Mouse (Mus musculus): ENCODE results near the gene Rdh5. TPM values are rescaled to one million over a fixed set of nuclear protein-coding genes. Genes with fewer than 3 reads are reported as not detected.
A peak's percentile ranks its signal among the peaks of the same experiment; 100 is the strongest.

Gene Rdh5
- polyA plus RNA-seq (2015; fragmentation: Nextera tagmentation; extraction: Ambion mirVana) = 11.7 and 12.6 TPM in 2 replicates

DNA sequence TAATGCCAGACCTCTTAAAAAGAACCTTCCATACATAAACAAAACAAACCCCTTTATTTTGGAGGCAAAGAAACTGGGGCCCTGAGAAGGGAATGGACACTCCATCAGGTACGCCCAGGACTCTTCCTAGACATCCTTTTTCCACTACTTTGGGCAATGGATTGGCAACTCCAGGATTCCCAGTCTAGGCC is at the start of gene Rdh5:
TSS of gene Rdh5 (minus strand) at position 67 of the 191 bp plus-strand sequence.
- no peaks in the 10 kb centered on the region for H3K36me3 ChIP-seq
- peaks cover 16% of the 10 kb centered on the region for H3K4me1 ChIP-seq
- ATAC-seq (replicated peaks) = no peak
- no peaks in the 10 kb centered on the region for H3K9me3 ChIP-seq
- H3K9ac ChIP-seq (replicated peaks) = peak within 1 kb of the TSS; percentile 63
- 21% methylated on average over 1 of the region's 1 CpGs for WGBS
- peak within 1 kb of the TSS; percentile 58 for H3K4me2 ChIP-seq (replicated peaks)
- H3K27ac ChIP-seq (replicated peaks) = peak within 1 kb of the TSS; percentile 91
- 0 out of 2 replicates have a peak, but pooled peaks cover 7% of the 10 kb centered on the region for H3K27me3 ChIP-seq
- H3K4me3 ChIP-seq = peak within 1 kb of the TSS; percentile 58

DNA sequence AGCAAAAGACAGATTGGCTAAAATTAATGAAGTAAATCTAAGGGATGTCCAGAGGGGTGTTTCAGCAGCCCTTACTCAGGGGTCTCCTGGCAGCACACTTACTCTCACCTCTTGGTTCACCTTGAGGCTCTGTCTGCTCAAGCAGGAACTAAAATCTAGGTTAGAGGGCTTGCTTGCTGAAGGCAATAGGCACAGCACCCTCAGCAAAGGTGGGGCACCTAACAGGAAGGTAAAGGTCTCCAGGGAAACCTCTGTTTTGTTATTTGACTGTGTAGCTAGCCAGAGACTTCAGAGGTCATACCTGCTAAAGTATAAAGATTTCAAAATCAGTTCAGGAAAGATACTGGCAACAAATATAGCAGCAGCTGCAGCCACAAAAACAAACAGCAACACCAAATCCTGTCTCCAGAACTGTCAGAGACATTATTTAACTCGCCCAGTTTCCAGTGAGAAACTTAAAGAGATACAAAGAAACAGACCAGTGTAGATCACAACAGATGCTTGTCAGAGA is 48.1 kb upstream of the Rdh5 start:
- Histone ChIP-seq H3K4me2 (replicated peaks) (no peak overlapping the region), H3K27ac (replicated peaks) (no peak overlapping the region), H3K4me3 (no peak overlapping the region), H3K4me1 (no peaks in the 10 kb centered on the region), H3K9ac (replicated peaks) (no peak overlapping the region), H3K27me3 (no peaks in the 10 kb centered on the region), H3K36me3 (no peaks in the 10 kb centered on the region), H3K9me3 (no peaks in the 10 kb centered on the region)
- ATAC-seq (replicated peaks) = no peak
- WGBS = 54% methylated on average over 1 of the region's 1 CpGs

DNA sequence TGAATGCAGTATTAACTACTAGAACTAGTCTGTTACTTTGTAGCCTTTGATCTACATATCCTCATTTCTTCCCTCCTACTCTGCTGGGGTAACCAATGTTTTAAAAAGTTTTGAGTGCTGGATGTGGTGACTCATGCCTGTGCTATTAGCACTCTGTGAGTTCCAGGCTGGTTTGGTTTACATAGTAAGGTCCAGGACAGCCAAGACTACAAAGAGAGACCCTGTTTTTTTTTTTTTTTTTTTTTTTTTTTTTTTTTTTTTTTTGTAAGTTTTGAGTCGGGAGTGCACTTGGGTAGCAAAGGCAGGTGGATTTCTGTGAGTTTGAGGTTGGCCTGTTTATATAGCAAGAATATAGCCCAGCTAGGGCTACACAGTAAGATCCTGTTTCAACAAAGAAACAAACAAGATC is 45.7 kb upstream of the Rdh5 start:
- H3K4me3 ChIP-seq = no peak overlapping the region
- no peaks in the 10 kb centered on the region for H3K27me3 ChIP-seq
- ATAC-seq (replicated peaks) = no peak
- no peak overlapping the region for H3K4me2 ChIP-seq (replicated peaks)
- 52% methylated on average over 1 of the region's 1 CpGs for WGBS
- H3K4me1 ChIP-seq = no peaks in the 10 kb centered on the region
- no peaks in the 10 kb centered on the region for H3K9me3 ChIP-seq
- H3K27ac ChIP-seq (replicated peaks) = no peak overlapping the region
- H3K36me3 ChIP-seq = no peaks in the 10 kb centered on the region
- no peak overlapping the region for H3K9ac ChIP-seq (replicated peaks)

- ATAC-seq (replicated peaks) = no peak
- no peak overlapping the region for H3K4me3 ChIP-seq
- H3K9ac ChIP-seq (replicated peaks) = no peak overlapping the region
- no peaks in the 10 kb centered on the region for H3K36me3 ChIP-seq
- no peaks in the 10 kb centered on the region for H3K4me1 ChIP-seq
- no peaks in the 10 kb centered on the region for H3K27me3 ChIP-seq
- 90% methylated on average over 6 of the region's 6 CpGs for WGBS
- H3K9me3 ChIP-seq = no peaks in the 10 kb centered on the region
- H3K4me2 ChIP-seq (replicated peaks) = no peak overlapping the region
- H3K27ac ChIP-seq (replicated peaks) = no peak overlapping the region
Observed at GRCm38 (mm10) chr10:128965871-128966270, 43.2 kb upstream of the Rdh5 start.

- H3K27me3 ChIP-seq = no peaks in the 10 kb centered on the region
- no peak overlapping the region for H3K4me2 ChIP-seq (replicated peaks)
- no peaks in the 10 kb centered on the region for H3K4me1 ChIP-seq
- no peaks in the 10 kb centered on the region for H3K9me3 ChIP-seq
- ATAC-seq (replicated peaks) = no peak
- no peak overlapping the region for H3K9ac ChIP-seq (replicated peaks)
- H3K27ac ChIP-seq (replicated peaks) = no peak overlapping the region
- H3K36me3 ChIP-seq = no peaks in the 10 kb centered on the region
- no peak overlapping the region for H3K4me3 ChIP-seq
- 68% methylated on average over 2 of the region's 2 CpGs for WGBS
Observed at GRCm38 (mm10) chr10:128964961-128965360, 42.3 kb upstream of the Rdh5 start.

- 87% methylated on average over 12 of the region's 12 CpGs for WGBS
- H3K4me3 ChIP-seq = no peak within 1 kb of the TSS
- H3K9ac ChIP-seq (replicated peaks) = no peak within 1 kb of the TSS
- H3K27me3 ChIP-seq = no peaks in the 10 kb centered on the region
- no peaks in the 10 kb centered on the region for H3K4me1 ChIP-seq
- no peak within 1 kb of the TSS for H3K27ac ChIP-seq (replicated peaks)
- H3K4me2 ChIP-seq (replicated peaks) = no peak within 1 kb of the TSS
- no peak for ATAC-seq (replicated peaks)
- no peaks in the 10 kb centered on the region for H3K36me3 ChIP-seq
- H3K9me3 ChIP-seq = no peaks in the 10 kb centered on the region
Observed at GRCm38 (mm10) chr10:128960590-128961584, 38.2 kb upstream of the Rdh5 start, which contains the start of gene Mettl7b. Mettl7b (minus strand) TSS chr10:128960988.

DNA sequence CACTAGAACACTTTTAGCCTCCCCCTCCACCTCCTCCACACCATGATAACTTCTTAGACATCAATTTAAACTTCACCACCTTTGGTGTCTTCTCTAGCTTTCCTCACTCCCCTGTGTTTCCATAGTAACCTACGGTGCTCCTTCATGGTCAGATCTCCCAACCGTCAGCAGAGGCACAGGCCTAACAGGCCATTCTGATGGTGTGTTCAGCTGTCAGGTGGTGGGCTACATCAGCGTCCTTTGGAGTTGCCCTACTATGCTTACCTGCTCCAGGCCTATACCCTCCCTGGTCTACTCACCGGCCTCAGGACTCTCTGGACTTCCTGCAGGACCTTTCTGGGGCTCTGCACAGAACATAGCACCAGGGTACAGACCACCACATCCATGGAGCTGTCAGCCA is 37.5 kb upstream of the Rdh5 start:
- no peak for ATAC-seq (replicated peaks)
- Histone ChIP-seq H3K27ac (replicated peaks) (no peak overlapping the region), H3K9ac (replicated peaks) (no peak overlapping the region), H3K4me2 (replicated peaks) (no peak overlapping the region), H3K27me3 (no peaks in the 10 kb centered on the region), H3K9me3 (no peaks in the 10 kb centered on the region), H3K36me3 (no peaks in the 10 kb centered on the region), H3K4me1 (no peaks in the 10 kb centered on the region), H3K4me3 (no peak overlapping the region)
- 79% methylated on average over 4 of the region's 4 CpGs for WGBS

- Histone ChIP-seq H3K4me3 (no peak overlapping the region), H3K4me1 (no peaks in the 10 kb centered on the region), H3K9ac (replicated peaks) (no peak overlapping the region), H3K9me3 (no peaks in the 10 kb centered on the region), H3K36me3 (no peaks in the 10 kb centered on the region), H3K4me2 (replicated peaks) (no peak overlapping the region), H3K27ac (replicated peaks) (no peak overlapping the region), H3K27me3 (no peaks in the 10 kb centered on the region)
- no peak for ATAC-seq (replicated peaks)
- WGBS = 78% methylated on average over 10 of the region's 10 CpGs
Observed at GRCm38 (mm10) chr10:128958340-128958739, 35.7 kb upstream of the Rdh5 start.

GRCm38 (mm10) chr10:128950208-128950887 is 27.7 kb upstream of the Rdh5 start:
- Histone ChIP-seq H3K4me3 (no peak overlapping the region), H3K36me3 (no peaks in the 10 kb centered on the region), H3K4me1 (no peaks in the 10 kb centered on the region), H3K4me2 (replicated peaks) (no peak overlapping the region), H3K27ac (replicated peaks) (no peak overlapping the region), H3K27me3 (no peaks in the 10 kb centered on the region), H3K9ac (replicated peaks) (no peak overlapping the region), H3K9me3 (no peaks in the 10 kb centered on the region)
- no peak for ATAC-seq (replicated peaks)
- 73% methylated on average over 16 of the region's 16 CpGs for WGBS

- Histone ChIP-seq H3K9ac (replicated peaks) (no peak overlapping the region), H3K9me3 (no peaks in the 10 kb centered on the region), H3K36me3 (no peaks in the 10 kb centered on the region), H3K4me2 (replicated peaks) (no peak overlapping the region), H3K4me1 (no peaks in the 10 kb centered on the region), H3K4me3 (no peak overlapping the region), H3K27me3 (no peaks in the 10 kb centered on the region), H3K27ac (replicated peaks) (no peak overlapping the region)
- no peak for ATAC-seq (replicated peaks)
- WGBS = 90% methylated on average over 4 of the region's 4 CpGs
Observed at GRCm38 (mm10) chr10:128947496-128947895, 24.8 kb upstream of the Rdh5 start.

DNA sequence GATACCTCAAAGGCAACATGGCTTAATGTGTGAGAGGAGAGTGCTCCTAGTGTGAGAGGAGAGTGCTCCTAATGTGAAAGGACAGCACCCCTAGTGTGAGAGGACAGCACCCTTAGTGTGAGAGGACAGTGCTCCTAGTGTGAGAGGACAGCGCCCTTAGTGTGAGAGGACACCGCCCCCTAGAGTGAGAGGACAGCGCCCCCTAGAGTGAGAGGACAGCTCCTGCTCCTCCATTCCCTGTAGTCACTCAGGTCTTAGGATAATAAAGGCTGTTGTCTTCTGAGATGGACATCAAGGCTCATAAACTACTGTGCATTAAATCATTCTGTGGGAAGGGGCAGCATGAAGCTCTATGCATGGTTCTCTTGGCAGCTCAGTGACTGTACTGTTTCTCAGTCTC is 23.0 kb upstream of the Rdh5 start:
- Histone ChIP-seq H3K27ac (replicated peaks) (no peak overlapping the region), H3K4me1 (no peaks in the 10 kb centered on the region), H3K36me3 (no peaks in the 10 kb centered on the region), H3K9ac (replicated peaks) (no peak overlapping the region), H3K27me3 (no peaks in the 10 kb centered on the region), H3K4me2 (replicated peaks) (no peak overlapping the region), H3K9me3 (no peaks in the 10 kb centered on the region), H3K4me3 (no peak overlapping the region)
- 18% methylated on average over 3 of the region's 3 CpGs for WGBS
- no peak for ATAC-seq (replicated peaks)

DNA sequence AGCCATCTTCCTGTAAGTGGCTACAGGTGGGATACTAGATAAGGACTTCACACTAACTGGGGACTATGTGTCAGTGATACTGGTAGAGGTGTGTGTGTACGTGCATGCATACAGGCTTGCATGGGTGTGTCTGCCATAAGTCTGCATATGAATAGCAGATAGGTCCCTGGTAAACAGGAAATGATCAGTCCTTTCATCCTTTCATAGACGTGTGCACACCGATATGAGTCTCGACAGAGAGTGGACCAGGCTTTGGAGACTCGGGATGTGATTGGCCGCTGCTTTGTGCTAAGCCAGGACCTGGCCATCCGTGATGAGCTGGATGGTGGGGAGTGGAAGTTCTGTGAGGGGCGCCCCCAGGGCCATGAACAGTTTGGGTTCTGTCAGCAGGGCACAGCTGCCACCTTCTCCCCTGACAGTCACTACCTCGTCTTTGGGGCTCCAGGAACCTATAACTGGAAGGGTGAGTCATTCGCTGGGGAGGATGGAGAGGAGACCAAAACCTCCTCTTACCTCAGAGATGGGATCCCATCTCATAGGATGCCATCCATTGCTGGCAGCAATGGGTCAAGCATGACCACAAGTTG is 17.9 kb upstream of the Rdh5 start:
- Histone ChIP-seq H3K9ac (replicated peaks) (no peak overlapping the region), H3K4me1 (no peaks in the 10 kb centered on the region), H3K27me3 (peaks cover 6% of the 10 kb centered on the region), H3K4me2 (replicated peaks) (no peak overlapping the region), H3K4me3 (no peak overlapping the region), H3K27ac (replicated peaks) (no peak overlapping the region), H3K36me3 (no peaks in the 10 kb centered on the region), H3K9me3 (no peaks in the 10 kb centered on the region)
- no peak for ATAC-seq (replicated peaks)
- WGBS = 79% methylated on average over 10 of the region's 10 CpGs
